Mouse (Mus musculus): ENCODE measurements around the gene Tbxas1.

DNA sequence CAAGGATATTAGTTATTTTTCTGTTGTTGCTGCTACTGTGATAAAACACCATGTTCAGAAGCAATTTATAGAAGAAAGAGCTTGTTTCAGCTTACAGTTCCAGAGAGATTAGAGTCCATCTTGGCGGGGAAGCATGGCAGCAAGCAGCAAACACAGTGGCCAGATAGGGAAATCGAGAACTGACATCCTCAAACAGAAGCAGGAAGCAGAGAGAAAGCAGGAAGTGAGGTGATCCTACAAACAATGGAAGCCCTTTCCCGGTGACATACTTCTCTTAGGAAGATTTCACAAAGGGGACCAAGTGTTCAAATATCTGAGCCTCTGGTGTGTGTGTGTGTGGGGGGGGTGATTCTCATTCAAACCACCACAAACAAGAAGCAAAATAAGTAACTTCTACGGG is 107.5 kb downstream of the Tbxas1 start:
- TF ChIP-seq CTCF (IDR thresholded peaks at IDR 0.05; ENCODE audit: low read depth) (no peak), EP300 (IDR thresholded peaks at IDR 0.05; ENCODE audit: low read depth) (no peak)

All from liver, embryonic 14.5 days (tissue).